Mouse (Mus musculus) granulocyte monocyte progenitor cell, adult 5-6 weeks (primary cell): ENCODE results near the gene Ankrd65. TPM values are rescaled to one million over a fixed set of nuclear protein-coding genes. Genes with fewer than 3 reads are reported as not detected.
A peak's percentile ranks its signal among the peaks of the same experiment; 100 is the strongest.

Source experiments
- ATAC-seq: replicated peaks from 2 replicates; pipeline ENCODE4 v1.8.0; 2016; ENCODE audit warnings: mild to moderate bottlenecking, moderate TSS enrichment, inconsistent platforms; ENCODE audit not compliant: poor library complexity, severe bottlenecking
- total RNA-seq, 2 experiments: library from RNA; stranded (forward) in 1 of 2; stranded (reverse) in 1 of 2; fragments of 200-712, 200-1000 nt in 1 of 2; fragments of >200 nt in 1 of 2; fragmentation: Nextera tagmentation in 1 of 2; gene quantifications; 2 replicates each; pipeline ENCODE4 v1.2.3; 2014 to 2017

Ankrd65 gene
- total RNA-seq, 2 experiments from 2014 or later = not detected

DNA sequence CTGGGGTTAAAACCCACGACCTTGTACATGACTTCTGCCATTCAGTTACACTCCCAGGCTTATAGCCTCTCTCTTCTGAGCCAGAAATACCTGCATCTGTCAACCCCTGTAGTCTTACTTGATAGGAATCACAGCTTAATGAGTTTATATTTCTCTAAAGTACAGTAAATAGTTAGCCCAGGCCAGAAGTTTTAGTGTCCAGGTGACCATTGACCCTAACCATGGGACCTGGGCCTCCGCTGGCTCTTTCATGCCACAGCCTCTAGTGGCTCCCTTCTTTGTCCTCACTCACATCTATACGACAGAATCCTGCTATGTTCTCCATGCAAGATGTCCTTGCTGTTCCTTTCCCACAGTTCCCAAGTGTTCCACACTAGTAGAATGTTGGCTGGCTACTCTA is 17.6 kb downstream of the Ankrd65 start:
- ATAC-seq = no peak

GRCm38 (mm10) chr4:155811929-155812664 is 21.9 kb downstream of the Ankrd65 start, which contains the start of gene Ccnl2:
Gene Ccnl2, plus strand, starts transcription at chr4:155812489.
- ATAC-seq = peak; percentile 98

DNA sequence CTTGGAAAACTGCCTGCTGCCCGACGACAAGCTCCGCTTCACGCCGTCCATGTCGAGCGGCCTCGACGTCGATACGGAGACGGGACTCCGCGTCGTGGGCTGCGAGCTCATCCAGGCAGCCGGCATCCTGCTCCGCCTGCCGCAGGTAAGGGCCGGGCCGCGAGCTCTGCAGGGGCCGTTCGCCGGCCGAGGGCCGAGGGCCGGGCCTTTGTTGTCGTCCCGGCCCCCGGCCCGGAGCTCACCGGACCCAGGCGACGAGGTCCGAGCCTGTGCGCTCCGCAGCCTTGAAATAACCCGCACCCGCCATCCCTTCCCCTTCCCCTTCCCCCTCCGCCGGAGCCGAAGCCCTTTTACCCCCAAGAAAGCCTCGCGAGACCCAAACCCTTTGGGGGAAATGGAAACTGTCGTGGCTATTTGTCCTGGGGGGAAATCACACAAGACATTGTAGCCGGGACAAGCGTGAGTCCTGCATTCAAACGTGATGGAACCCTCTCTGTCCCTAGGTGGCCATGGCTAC is 22.5 kb downstream of the Ankrd65 start:
- peak; percentile 47 for ATAC-seq

DNA sequence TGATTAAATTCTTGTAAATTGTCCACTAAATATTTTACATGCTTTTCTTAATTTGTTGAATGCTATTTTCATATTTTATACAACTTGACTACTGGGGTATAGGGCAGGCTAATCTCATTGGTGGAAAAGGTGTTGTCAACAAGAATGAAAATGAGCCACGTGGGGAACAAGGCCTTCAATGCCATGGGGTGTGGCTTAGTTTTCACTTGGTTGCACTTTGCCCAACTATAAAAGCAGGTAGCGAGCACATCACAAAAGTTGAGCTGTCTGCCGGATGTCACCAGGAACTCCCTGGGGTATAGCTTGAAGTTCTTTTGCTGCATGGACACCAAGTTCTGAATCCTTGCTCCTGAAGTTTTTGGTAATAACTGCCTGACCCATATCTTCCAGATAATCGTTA is 27.3 kb downstream of the Ankrd65 start:
- ATAC-seq = no peak

GRCm38 (mm10) chr4:155821025-155821424 is 30.8 kb downstream of the Ankrd65 start:
- 0 out of 2 replicates have a peak, but pooled peaks have one; percentile 22 for ATAC-seq

DNA sequence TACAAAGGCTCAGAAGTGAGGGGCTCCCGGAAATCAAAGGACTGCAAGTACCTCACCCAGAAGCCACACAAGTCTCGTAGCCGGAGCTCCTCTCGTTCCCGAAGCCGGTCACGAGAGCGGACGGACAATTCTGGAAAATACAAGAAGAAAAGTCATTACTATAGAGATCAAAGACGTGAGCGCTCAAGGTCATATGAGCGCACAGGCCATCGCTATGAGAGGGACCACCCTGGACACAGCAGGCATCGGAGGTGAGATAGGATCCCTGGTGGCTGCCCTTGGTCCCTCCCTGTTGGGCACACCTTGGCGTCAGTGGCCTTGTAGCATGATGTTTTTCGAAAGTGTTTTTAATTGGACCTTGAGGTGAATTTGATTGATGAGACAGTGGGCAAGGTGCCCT is 33.2 kb downstream of the Ankrd65 start:
- ATAC-seq = no peak

GRCm38 (mm10) chr4:155829866-155830265 is 39.6 kb downstream of the Ankrd65 start:
- no peak for ATAC-seq

GRCm38 (mm10) chr4:155830596-155830995 is 40.4 kb downstream of the Ankrd65 start:
- no peak for ATAC-seq

- peak; percentile 84 for ATAC-seq
Measured at GRCm38 (mm10) chr4:155831205-155831766, 41.0 kb downstream of the Ankrd65 start, which contains the start of gene Aurkaip1. Gene Aurkaip1, plus strand, starts transcription at chr4:155831272.

GRCm38 (mm10) chr4:155831831-155832230 is 41.6 kb downstream of the Ankrd65 start:
- no peak; the same call in 1 of the 2 replicates for ATAC-seq

GRCm38 (mm10) chr4:155832321-155832720 is 42.1 kb downstream of the Ankrd65 start:
- no peak for ATAC-seq

DNA sequence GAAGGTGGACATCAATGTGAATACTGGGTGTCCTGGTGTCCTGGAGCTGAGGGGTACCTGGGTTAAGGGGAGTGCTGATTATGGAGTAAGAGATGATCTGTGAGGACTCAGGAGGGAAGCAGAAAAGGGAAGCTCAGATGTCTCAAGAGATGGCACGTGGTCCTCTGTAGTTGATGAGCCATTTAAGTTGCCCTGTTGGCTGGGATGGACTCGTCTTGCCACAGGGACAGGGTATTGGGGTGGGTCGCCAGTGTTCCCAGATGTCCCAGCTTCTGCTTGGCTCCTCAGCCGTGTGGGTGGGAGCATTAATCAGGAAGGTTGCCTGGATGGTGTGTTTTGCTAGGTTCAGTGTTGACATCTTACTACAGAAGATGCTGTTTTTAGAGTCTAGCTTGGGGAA is 43.0 kb downstream of the Ankrd65 start:
- 0 out of 2 replicates have a peak, but pooled peaks have one; percentile 8 for ATAC-seq

GRCm38 (mm10) chr4:155833836-155834235 is 43.6 kb downstream of the Ankrd65 start:
- peak; percentile 42 for ATAC-seq

GRCm38 (mm10) chr4:155837404-155838010 is 47.3 kb downstream of the Ankrd65 start:
- peak; percentile 36 for ATAC-seq

DNA sequence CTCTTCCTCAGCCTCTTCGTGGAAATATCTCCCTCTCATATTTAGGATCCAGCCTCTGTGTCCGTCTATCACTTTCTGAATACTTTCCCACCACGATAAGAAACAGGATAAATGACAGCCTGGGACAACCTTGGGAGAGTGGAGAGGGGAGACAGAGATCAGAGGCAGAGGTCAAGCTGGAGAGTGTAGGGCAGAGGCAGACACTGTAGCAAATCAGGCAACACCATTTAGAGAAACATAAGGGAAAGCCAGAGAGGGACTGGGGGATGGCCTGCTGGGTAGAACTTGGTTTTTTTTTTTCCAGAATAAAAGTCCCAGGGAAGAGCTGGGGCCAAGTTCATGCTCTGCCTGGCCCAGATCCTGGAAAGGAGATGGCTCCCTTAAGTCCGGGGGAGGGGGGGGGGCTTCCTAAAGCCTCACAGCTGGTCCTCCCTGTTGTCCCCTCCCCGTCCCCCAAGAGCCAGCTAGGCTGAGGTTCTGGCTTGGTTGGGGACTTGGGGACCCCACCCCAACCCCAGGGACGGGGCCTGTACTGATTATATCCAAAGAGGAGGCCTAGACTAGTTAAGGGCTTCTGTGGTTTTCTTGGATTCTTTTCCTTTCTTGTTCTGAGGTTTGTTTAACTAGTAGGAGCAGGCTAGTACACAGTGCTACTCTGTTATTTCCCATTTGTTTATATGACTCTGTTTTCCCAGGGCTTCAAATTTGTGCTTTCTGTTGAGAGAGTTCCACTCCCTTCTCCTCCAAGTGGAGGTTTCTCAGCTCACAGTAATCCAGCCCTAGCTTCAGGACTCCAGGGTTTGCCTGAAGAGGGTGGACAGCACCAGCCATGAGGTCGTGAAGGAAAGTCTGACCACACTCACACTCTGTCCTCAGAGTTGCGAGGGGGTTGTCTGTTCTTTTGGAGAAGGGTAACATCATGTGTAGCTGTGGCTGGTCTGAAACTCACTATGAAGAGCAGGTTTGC is 48.2 kb downstream of the Ankrd65 start:
- ATAC-seq = no peak

DNA sequence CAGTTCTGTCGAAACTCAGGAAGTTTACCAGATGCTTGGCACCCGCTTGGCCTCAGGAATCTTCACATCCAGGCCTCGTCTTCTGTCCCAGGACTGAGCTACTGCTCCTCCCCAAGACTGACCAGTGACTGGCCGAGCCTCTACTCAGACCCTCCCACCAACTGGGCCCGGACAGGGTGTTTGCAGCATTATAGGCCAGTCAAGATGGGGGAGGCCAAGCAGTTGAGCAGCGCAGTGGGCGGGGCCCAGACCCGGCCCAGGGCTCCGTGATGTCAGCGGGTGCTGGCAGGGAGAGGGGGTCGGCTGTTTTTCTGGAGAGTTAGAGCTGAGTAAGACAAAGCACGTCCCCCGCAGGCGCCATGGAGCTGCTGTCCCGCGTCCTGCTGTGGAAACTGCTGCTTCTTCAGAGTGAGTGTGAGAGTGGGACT is 49.3 kb downstream of the Ankrd65 start, which contains the start of gene Mxra8:
Mxra8 (plus strand) TSS at position 198 of the 428 bp plus-strand sequence.
- no peak for ATAC-seq

GRCm38 (mm10) chr4:155840076-155841002 is 50.1 kb downstream of the Ankrd65 start:
- ATAC-seq = no peak

DNA sequence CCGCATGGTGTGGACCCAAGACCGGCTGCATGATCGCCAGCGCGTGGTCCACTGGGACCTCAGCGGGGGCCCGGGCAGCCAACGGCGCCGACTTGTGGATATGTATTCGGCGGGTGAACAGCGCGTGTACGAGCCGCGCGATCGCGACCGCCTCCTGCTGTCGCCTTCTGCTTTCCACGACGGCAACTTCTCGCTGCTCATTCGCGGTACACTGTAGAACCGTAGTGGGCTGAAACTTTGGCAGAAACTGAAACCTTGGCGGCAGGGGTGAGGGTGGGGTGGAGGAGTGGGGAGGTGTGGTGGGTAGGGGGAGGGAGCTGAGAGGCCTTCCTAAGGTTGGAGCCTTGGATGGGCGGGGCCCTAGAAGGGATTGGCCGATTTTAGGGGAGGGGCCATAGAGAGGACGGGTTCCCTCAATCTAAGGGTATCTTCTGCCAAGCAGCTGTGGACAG is 50.8 kb downstream of the Ankrd65 start:
- ATAC-seq = peak; percentile 65
